Mouse (Mus musculus) heart, adult 8-10 months (tissue): ENCODE results near the gene Ncoa3. TPM values are rescaled to one million over a fixed set of nuclear protein-coding genes. Genes with fewer than 3 reads are reported as not detected.

Source experiments
- DNase-seq: peaks from one replicate; pipeline ENCODE4 v3.0.0; 2022; ENCODE audit warnings: low spot score
- total RNA-seq, 4 experiments: library from RNA; stranded (reverse); gene quantifications; 2 replicates each; pipeline ENCODE4 v1.2.4; 2022

Gene Ncoa3
- total RNA-seq, 4 experiments from 2014 or later, result 24.3 to 30.2 (median 28.7) TPM

GRCm38 (mm10) chr2:166100309-166101262 lies 108.2 kb downstream of the Ncoa3 start:
- DNase-seq, result no peak

DNA sequence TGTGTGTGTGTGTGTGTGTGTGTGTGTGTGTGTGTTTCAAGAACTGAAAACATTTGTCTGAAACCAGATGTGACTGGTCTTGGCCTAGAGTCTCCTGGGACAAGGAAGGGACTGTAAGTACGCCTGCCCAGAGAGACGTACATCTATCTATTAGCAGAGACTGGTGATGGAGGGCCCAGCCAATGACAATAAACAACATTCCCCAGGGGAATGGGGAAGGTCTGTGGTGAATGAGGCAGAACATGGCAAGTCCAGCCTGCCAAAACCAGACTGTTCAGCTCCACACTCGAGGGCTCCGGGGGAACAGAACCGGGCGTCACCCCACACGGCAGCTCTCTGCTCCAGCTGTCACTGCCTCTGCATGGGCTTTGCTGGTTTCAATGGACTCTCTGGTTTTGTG lies 110.5 kb downstream of the Ncoa3 start:
- peak; percentile 73 for DNase-seq

DNA sequence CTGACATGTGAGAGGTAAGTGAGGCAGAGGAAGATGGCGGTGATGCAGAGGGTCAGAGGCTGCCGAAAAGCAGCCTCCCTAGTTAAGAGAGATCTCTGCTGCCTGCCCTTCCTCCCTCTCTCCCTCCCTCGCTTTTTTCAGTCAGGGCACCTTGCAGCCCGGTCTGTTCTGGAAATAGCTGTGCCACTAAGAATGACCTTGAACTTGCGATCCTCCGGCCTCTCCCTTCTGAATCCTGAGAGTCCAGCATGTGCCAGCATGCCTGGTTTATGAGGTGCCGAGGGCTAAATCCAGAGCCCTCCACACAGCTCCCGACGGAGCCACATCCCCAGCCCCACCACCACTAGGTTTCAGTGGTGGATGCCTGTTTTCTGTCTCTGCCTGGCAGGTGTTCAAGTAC lies 113.5 kb downstream of the Ncoa3 start:
- no peak for DNase-seq

DNA sequence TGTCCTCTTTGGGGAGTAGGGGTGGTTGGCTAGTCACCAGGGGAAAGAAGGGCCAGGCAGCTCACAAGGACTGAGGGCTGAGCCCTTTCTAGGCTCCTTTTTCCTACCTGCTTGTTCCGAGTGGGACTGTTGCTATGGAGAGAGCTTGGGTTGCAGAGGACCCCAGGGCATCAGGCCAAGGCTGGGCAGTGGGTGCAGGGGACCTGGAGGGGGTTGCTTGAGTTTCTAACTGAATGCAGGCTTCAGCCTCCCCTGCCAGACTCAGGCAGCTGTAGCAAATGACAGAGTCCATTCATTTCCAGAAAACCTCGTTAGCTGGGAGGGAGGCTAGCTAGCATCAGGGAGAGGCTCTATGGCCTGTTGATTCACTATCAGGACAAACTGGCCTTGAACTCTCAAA lies 114.2 kb downstream of the Ncoa3 start:
- no peak for DNase-seq

DNA sequence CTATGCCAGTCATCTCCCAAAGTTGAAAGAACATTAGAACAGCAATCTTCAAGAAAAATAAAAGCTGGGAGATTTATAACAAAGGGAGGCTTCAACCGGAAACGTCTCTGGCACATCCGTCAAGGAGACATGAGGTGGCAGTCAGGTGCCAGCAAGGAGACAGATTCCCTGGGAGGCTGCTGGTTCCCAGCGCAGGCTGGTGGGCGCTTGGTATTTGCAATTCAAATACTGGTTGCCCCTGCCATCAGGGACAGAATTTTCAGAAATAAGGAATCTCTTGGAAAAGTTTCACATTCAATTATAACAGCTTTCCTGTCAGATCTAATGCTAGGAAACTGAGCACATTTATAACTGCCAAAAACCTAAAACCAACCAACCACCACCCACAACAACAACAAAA lies 115.5 kb downstream of the Ncoa3 start:
- DNase-seq, result no peak

DNA sequence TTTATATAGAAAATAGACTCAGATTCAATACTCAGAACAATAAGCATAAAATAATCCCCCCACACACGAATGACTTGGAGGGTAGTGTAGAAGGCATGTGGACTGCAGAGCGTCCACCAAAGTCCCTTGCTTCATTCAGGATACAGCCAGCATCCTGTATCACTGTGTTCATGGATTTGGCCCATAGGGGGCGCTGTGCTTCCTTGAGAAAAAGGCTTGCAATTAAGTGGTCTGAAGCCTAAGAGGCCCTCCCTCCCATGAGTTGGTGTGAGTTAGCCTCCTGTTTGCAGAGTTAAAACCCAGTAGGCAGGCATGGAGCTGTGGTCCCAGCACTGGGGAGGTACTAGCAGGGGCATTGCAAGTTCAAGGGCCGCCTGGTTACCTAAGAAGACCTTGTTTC lies 115.9 kb downstream of the Ncoa3 start:
- peak; percentile 88 for DNase-seq

- DNase-seq, result no peak
These were observed 118.3 kb downstream of the Ncoa3 start for GRCm38 (mm10) chr2:166110764-166111163.

- DNase-seq, result no peak
These were observed 118.8 kb downstream of the Ncoa3 start for GRCm38 (mm10) chr2:166111238-166111637.

GRCm38 (mm10) chr2:166111831-166112250 lies 119.4 kb downstream of the Ncoa3 start:
- no peak for DNase-seq

- DNase-seq, result no peak
These were observed 120.5 kb downstream of the Ncoa3 start for GRCm38 (mm10) chr2:166112986-166113385.

GRCm38 (mm10) chr2:166115571-166116277 lies 123.3 kb downstream of the Ncoa3 start:
- peak; percentile 83 for DNase-seq

GRCm38 (mm10) chr2:166116278-166116608 lies 123.8 kb downstream of the Ncoa3 start:
- DNase-seq, result no peak

DNA sequence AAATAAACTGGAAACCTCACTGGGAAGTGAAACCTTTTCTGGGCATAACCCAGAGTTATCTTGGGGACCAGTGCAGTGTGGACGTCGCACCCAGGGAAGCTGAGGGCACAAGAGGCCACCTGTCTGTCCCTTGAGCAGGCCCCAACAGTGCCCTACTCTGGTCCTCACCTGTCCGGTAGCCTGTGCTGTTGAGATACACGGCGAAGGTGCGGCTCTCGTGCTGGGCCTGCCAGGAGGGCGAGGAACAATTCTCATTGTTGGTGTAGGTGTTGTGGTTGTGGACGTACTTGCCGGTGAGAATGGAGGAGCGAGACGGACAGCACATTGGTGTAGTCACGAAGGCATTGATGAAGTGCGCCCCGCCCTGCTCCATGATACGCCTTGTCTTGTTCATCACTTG lies 124.3 kb downstream of the Ncoa3 start:
- DNase-seq, result no peak

- no peak for DNase-seq
These were observed 127.6 kb downstream of the Ncoa3 start for GRCm38 (mm10) chr2:166119992-166120391.

DNA sequence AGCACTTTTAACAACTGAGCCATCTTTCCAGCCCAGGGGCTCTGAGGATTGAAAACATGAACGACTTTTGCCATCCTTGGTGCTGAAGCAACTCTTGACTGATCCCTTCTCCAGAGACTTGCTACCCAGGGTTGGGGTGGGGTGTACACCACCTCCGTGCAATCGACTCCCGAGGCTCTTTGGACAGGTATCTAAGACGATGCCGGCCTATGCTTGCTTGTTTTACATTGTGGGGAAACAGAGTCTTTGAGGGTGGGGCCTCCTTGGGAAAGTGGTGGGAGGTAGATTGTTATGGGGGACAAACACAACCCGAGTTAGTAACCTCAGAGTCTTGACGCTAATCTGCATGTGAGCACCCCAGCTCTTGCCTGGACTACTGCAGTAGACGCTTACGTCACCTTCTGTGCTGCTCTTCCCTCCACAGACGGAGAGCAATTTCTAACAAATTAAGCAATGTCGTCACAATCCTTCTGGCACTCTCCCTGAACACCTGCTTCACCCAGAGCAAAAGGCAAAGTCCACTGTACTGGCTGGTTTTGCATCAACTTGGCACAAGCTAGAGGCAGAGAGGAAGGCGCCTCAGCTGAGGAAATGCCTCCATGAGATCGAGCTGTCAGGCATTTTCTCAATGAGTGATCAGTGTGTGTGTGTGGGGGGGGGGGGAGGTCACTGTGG lies 129.4 kb downstream of the Ncoa3 start:
- DNase-seq, result no peak

GRCm38 (mm10) chr2:166122781-166123180 lies 130.3 kb downstream of the Ncoa3 start:
- DNase-seq, result peak; percentile 84

Other genes with a start within 250 kb of the Ncoa3 start
- gene Zmynd8, start 93.6 kb upstream of the Ncoa3 start, total RNA-seq, result 10 to 100 TPM; 35.5 to 60.5 (median 45.4) TPM
- gene Sulf2, start 163.0 kb downstream of the Ncoa3 start, total RNA-seq, result 10 to 100 TPM; 35.9 to 47.8 (median 41.1) TPM